Mouse (Mus musculus) MEL (cell line): ENCODE data around the gene Folr2. TPM values are rescaled to one million over a fixed set of nuclear protein-coding genes. Genes with fewer than 3 reads are reported as not detected.

Experiments used
- DNase-seq: peaks from one replicate; pipeline ENCODE4 v3.0.0; 2011; ENCODE audit warnings: low read depth, low spot score
- H3K27ac ChIP-seq: 2 replicates; pipeline ENCODE4 v1.5.1; 2012; ENCODE audit warnings: low read depth, mild to moderate bottlenecking, control low read depth, low read length, moderate library complexity; ENCODE audit not compliant: control insufficient read depth
- H3K27me3 ChIP-seq, 2 experiments: fragments of 150-350 bp in 1 of 2; sonication (generic) in 1 of 2; 2 replicates each; pipeline ENCODE4 v1.6.1; 2012; ENCODE audit warnings: low read length in 2 of 2, mild to moderate bottlenecking in 2 of 2, improper control_type of control experiment in 1 of 2, moderate library complexity in 1 of 2; ENCODE audit not compliant: insufficient read depth in 2 of 2, control insufficient read depth in 1 of 2
- H3K36me3 ChIP-seq, 2 experiments: 2 replicates each; pipeline ENCODE4 v1.6.1; 2012 to 2014; ENCODE audit warnings: low read length in 2 of 2, improper control_type of control experiment in 1 of 2, inconsistent platforms in 1 of 2, mild to moderate bottlenecking in 1 of 2; ENCODE audit not compliant: insufficient read depth in 2 of 2, control insufficient read depth in 1 of 2
- H3K4me1 ChIP-seq, 2 experiments: fragments of 150-350 bp in 1 of 2; sonication (generic) in 1 of 2; 2 replicates each; pipeline ENCODE4 v1.6.1; 2012; ENCODE audit warnings: low read length in 2 of 2, improper control_type of control experiment in 1 of 2, mild to moderate bottlenecking in 1 of 2; ENCODE audit not compliant: insufficient read depth in 2 of 2, control insufficient read depth in 1 of 2
- H3K4me3 ChIP-seq, 2 experiments: fragments of 150-350 bp in 1 of 2; sonication (generic) in 1 of 2; 2 replicates each; pipeline ENCODE4 v1.5.1; 2012; ENCODE audit warnings: low read depth in 2 of 2, low read length in 2 of 2, mild to moderate bottlenecking in 2 of 2, moderate library complexity in 2 of 2, control low read depth in 1 of 2, improper control_type of control experiment in 1 of 2; ENCODE audit not compliant: control insufficient read depth in 1 of 2, insufficient read depth in 1 of 2
- H3K79me2 ChIP-seq: 2 replicates; pipeline ENCODE4 v1.6.1; 2012; ENCODE audit warnings: mild to moderate bottlenecking, low read length, moderate library complexity; ENCODE audit not compliant: control insufficient read depth, poor library complexity, insufficient read depth
- H3K9ac ChIP-seq: 2 replicates; pipeline ENCODE4 v1.6.1; 2012; ENCODE audit warnings: low read depth, mild to moderate bottlenecking, control low read depth, low read length, moderate library complexity; ENCODE audit not compliant: control insufficient read depth, poor library complexity, severe bottlenecking
- H3K9me3 ChIP-seq: fragments of 150-350 bp; sonication (generic); replicated peaks from 2 replicates; pipeline ENCODE4 v1.6.1; 2012; ENCODE audit warnings: mild to moderate bottlenecking, low read length, improper control_type of control experiment, moderate library complexity; ENCODE audit not compliant: insufficient read depth
- CHD1 ChIP-seq: IDR thresholded peaks from 2 replicates; pipeline ENCODE4 v1.6.1; 2012; ENCODE audit warnings: low read depth, mild to moderate bottlenecking, inconsistent platforms, low read length, improper control_type of control experiment
- CHD2 ChIP-seq: IDR thresholded peaks from 2 replicates; pipeline ENCODE4 v1.6.1; 2011; ENCODE audit warnings: low read length, improper control_type of control experiment
- CTCF ChIP-seq, 3 experiments: IDR thresholded peaks in 2 of 3; conservative IDR thresholded peaks in 1 of 3; 2 replicates each; pipeline ENCODE4 v1.5.1; 2011 to 2012; ENCODE audit warnings: low read length in 3 of 3, low read depth in 2 of 3, mild to moderate bottlenecking in 2 of 3, improper control_type of control experiment in 1 of 3, inconsistent platforms in 1 of 3, mixed read lengths in 1 of 3, moderate library complexity in 1 of 3; ENCODE audit not compliant: control insufficient read depth in 1 of 3, insufficient read depth in 1 of 3, poor library complexity in 1 of 3, severe bottlenecking in 1 of 3
- EP300 ChIP-seq, 2 experiments: IDR thresholded peaks; 2 replicates each; pipeline ENCODE4 v1.6.1; 2011; ENCODE audit warnings: improper control_type of control experiment in 2 of 2, low read length in 2 of 2, low read depth in 1 of 2, mild to moderate bottlenecking in 1 of 2
- JUND ChIP-seq: IDR thresholded peaks from 2 replicates; pipeline ENCODE4 v1.6.1; 2011; ENCODE audit warnings: low read depth, mild to moderate bottlenecking, improper control_type of control experiment, low read length
- MAFK ChIP-seq: IDR thresholded peaks from 2 replicates; pipeline ENCODE4 v1.6.1; 2011; ENCODE audit warnings: low read depth, mild to moderate bottlenecking, low read length, improper control_type of control experiment, borderline replicate concordance
- MAX ChIP-seq: IDR thresholded peaks from 2 replicates; pipeline ENCODE4 v1.6.1; 2011; ENCODE audit warnings: low read length, improper control_type of control experiment
- MAZ ChIP-seq: IDR thresholded peaks from 2 replicates; pipeline ENCODE4 v1.6.1; 2012; ENCODE audit warnings: low read depth, mild to moderate bottlenecking, inconsistent platforms, low read length, improper control_type of control experiment
- MXI1 ChIP-seq: IDR thresholded peaks from 2 replicates; pipeline ENCODE4 v1.6.1; 2011; ENCODE audit warnings: mild to moderate bottlenecking, low read depth, low read length, improper control_type of control experiment
- MYB ChIP-seq: IDR thresholded peaks from 2 replicates; pipeline ENCODE4 v1.6.1; 2011; ENCODE audit warnings: mild to moderate bottlenecking, low read depth, low read length, improper control_type of control experiment
- MYC ChIP-seq: IDR thresholded peaks from 2 replicates; pipeline ENCODE4 v1.6.1; 2011; ENCODE audit warnings: low read depth, mild to moderate bottlenecking, low read length, improper control_type of control experiment, moderate library complexity
- NELFE ChIP-seq: IDR thresholded peaks from 2 replicates; pipeline ENCODE4 v1.6.1; 2011; ENCODE audit warnings: low read depth, low read length, improper control_type of control experiment
- NRF1 ChIP-seq: IDR thresholded peaks from 2 replicates; pipeline ENCODE4 v1.6.1; 2014; ENCODE audit warnings: low read depth, mild to moderate bottlenecking, inconsistent platforms, low read length, improper control_type of control experiment, moderate library complexity; ENCODE audit not compliant: poor library complexity, insufficient read depth, severe bottlenecking
- POLR2AphosphoS5 ChIP-seq: IDR thresholded peaks from 2 replicates; pipeline ENCODE4 v1.6.1; 2012; ENCODE audit warnings: low read depth, borderline replicate concordance, mild to moderate bottlenecking, inconsistent platforms, low read length, moderate library complexity, mixed read lengths
- SIN3A ChIP-seq: IDR thresholded peaks from 2 replicates; pipeline ENCODE4 v1.6.1; 2012; ENCODE audit warnings: low read length, improper control_type of control experiment, inconsistent platforms
- SMC3 ChIP-seq: IDR thresholded peaks from 2 replicates; pipeline ENCODE4 v1.6.1; 2011; ENCODE audit warnings: low read depth, low read length, improper control_type of control experiment
- ZNF384 ChIP-seq: IDR thresholded peaks from 2 replicates; pipeline ENCODE4 v1.6.1; 2012; ENCODE audit warnings: low read depth, mild to moderate bottlenecking, inconsistent platforms, low read length, improper control_type of control experiment
- polyA plus RNA-seq, 2 experiments: library from polyadenylated mRNA; stranded (reverse) in 1 of 2; unstranded in 1 of 2; fragments of >175 nt in 1 of 2; fragments of >200 nt in 1 of 2; gene quantifications; 2 replicates each; pipeline versions ENCODE4 v1.2.1 to v1.2.4; 2012; ENCODE audit warnings: low replicate concordance in 2 of 2, low read depth in 1 of 2; ENCODE audit not compliant: insufficient read length in 2 of 2, insufficient read depth in 1 of 2, missing spikeins in 1 of 2
- total RNA-seq: library from RNA; depleted of rRNA; stranded (reverse); fragments of 300-350 nt; gene quantifications from 2 replicates; pipeline ENCODE4 v1.2.3, GENCODE M21; 2012

Gene Folr2
- total and polyA plus RNA-seq, 3 experiments = not detected

DNA sequence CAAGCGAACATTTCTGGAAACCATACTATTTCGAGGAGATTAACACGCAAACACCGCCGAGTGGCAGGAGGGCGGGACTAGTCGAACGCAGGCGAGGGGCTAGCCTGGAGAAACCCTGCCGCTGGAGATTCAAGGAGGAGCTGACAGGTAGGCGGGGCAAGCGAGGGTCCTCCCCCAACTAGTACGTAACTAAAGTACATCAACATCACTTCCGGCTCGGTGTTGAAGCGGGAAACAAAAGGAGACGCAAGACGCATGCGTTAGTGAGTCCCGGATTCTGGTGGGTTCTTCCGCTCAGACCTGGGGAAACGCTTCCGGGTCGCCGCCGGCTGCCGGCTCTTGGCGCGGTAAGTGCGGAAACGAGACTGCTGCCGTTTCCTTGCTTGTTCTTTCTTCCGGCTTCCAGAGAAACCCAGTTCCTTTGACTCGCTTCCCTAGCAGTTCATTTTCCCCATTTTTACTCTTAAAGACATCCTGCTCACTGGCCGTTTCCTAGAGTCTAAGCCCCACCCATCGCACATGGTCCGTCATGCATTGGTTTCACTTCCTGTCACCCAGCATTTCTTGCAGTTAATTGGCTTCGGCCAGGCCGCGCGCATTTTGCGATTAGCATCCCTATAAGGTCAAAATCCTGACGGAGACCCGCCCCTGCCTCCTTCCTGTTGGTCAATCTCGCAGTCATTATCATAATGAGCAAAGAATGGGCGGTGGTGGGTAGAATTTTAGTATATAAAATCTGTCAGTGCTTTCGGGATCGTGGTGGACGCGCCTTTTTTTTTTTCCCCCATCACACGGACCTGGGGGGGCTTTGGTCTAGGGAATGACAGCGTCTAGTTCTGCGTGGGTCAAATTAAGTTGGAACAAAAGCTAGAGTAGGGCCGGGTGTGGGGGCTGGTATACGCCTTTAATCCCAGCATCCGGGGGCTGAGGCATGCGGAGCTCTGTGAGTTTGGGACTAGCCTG lies 39.4 kb upstream of the Folr2 start (continued):
- TF ChIP-seq MYB (no peak), MAFK (no peak), ZNF384 (peak; percentile 87), MYC (peak; percentile 99), CHD1 (0 out of 2 replicates have a peak, but pooled peaks have one; percentile 49), MAX (peak; percentile 96), NELFE (peak; percentile 82), POLR2AphosphoS5 (no peak), NRF1 (peak; percentile 94), CHD2 (peak; percentile 65), JUND (no peak), MXI1 (peak; percentile 97)
- TF ChIP-seq, all 39 proteins: peak for 24

DNA sequence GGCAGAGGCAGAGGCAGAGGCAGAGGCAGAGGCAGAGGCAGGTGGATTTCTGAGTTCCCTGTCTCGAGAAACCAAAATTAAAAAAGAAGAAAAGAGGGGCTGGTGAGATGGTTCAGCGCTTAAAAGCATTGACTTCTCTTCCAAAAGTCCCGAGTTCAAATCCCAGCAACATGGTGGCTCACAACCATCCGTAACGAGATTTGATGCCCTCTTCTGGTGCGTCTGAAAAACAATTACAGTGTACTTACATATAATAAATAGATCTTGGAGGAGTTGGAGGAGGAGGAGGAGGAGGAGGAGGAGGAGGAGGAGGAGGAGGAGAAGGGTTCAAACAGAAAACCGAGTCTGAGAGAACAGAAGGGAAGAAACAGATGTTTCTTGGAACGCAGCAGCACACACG lies 38.7 kb upstream of the Folr2 start:
- peaks cover 1% of the 10 kb centered on the region; the same call in 1 of the 2 replicates for H3K79me2 ChIP-seq
- no peaks in the 10 kb centered on the region; a peak in 1 of 4 replicates for H3K27me3 ChIP-seq
- peak overlapping the region; percentile 69 for H3K9ac ChIP-seq
- peak overlapping the region; percentile 63 to 66 for H3K4me3 ChIP-seq
- H3K36me3 ChIP-seq = peaks cover 0 to 8% of the 10 kb centered on the region in 2 experiments; a peak in 2 of 4 replicates
- peak overlapping the region; percentile 34 for H3K27ac ChIP-seq
- peaks cover 0 to 4% of the 10 kb centered on the region in 2 experiments; a peak in 2 of 4 replicates for H3K4me1 ChIP-seq
- TF ChIP-seq MAZ (peak; percentile 31; the same call in 1 of the 2 replicates), CTCF (IDR thresholded peaks at IDR 0.05 in 2 of 3, conservative IDR thresholded peaks at IDR 0.05 in 1 of 3; ENCODE audit: control insufficient read depth in 1 of 3, insufficient read depth in 1 of 3, low read depth in 2 of 3, low read length in 3 of 3, poor library complexity in 1 of 3, severe bottlenecking in 1 of 3) (peak in 1 of 3 experiments; percentile 13; a peak in 1 of 6 replicates), CHD2 (no peak), SIN3A (no peak), EP300 (IDR thresholded peaks at IDR 0.05; ENCODE audit: low read depth in 1 of 2, low read length in 2 of 2) (no peak), SMC3 (peak; percentile 28; the same call in 1 of the 2 replicates)
- no peak for DNase-seq
- no peaks in the 10 kb centered on the region for H3K9me3 ChIP-seq
